Mouse (Mus musculus) adipocyte (in vitro differentiated cells): ENCODE data around the gene Kbtbd8.

Source experiments
- DNase-seq: peaks from one replicate; pipeline ENCODE4 v3.0.0-alpha.2; 2016; ENCODE audit warnings: low spot score

Gene Kbtbd8

DNA sequence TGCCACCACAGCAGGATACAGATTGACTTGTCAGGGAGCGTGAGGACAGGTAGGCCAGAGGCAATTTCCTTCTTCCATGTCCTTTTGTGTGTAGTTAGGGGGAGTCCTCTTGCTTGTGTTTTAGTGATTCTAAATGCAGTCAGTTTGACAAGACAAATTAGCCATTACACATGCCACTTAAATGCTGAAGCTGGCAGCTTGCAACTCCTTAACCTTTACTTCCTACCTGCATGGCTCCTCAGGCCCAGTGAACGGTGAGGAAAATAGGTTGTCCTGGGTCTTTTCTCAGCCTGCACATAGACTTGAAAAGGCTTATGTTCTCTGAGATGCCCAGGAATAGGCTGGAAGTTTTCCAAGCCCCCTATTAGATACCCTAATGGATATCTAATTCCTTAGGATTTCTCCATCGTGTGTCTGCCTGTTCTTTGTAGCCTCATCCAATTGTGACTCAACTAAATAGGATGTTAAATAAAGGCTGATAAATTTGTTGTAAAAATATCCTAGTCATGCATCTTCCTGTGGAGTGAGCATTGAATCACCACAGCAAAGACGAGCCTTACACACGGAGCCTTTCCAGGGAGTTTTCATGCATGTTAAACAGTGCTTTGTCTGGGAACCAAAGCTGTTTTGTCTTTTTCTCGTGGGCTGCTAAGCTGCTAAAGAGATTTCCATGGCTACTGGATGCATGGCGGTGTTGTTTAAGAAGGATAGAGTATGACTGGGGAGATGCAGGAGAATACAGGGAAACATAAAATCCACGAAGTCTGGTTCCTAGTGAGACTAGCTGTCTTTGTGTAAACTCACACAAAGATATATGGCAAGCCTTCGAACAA, 57.5 kb downstream of the Kbtbd8 start:
- DNase-seq: no peak
